Mouse (Mus musculus) liver, adult 2 months (tissue): ENCODE results near the gene Hpcal1.

Experiments used
- CTCF ChIP-seq: fragments of 200-500 bp; IDR thresholded peaks from 2 replicates; pipeline ENCODE4 v1.5.1; 2011; ENCODE audit warnings: low read depth, low read length, control low read depth
- POLR2A ChIP-seq: fragments of 200-500 bp; IDR thresholded peaks from 2 replicates; pipeline ENCODE4 v1.6.1; 2011; ENCODE audit warnings: low read length, control low read depth; ENCODE audit not compliant: insufficient read depth; ENCODE audit errors: extremely low read depth

DNA sequence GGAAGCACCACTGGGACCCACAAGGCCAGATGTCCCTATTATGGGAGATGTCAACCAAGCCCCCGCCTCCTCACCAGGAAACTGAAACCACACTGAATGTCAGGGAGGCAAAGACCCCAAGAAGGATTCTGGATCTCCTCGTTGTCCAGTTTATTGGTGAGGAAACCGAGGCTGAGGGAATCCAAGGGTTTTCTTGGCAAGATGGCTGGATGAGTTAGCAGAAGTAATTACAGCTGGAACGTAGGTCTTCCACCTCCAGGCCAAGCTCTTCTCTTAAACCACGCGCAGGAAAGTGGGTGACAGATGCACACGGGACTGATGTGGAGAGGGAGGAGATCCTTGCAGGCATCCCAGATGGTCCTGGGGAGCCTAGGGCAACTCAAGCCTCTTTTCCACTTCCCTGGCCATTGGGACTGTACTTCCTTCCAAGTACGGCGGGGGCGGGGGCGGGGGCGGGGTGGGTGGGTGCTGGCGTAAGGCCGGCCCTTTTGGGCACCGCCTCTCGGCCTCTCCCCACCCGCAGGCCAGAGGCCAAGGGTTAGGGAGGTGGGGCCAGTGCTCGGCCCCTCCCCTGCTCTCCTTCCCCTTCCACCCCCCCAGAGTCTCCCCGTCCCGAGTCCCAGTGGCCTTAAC is 609 bp upstream of the Hpcal1 start:
- no peak for TF ChIP-seq CTCF
- no peak for TF ChIP-seq POLR2A
